Comparison of ENCODE assay signal across 19 mouse cellular contexts in genomic region chr8:122764790-122765474, GRCm38 (mm10). TPM values are rescaled to one million over a fixed set of nuclear protein-coding genes. Genes with fewer than 3 reads are reported as not detected.
DNase-seq lines count a peak whose midpoint lies in the region; ATAC-seq lines count a peak whose summit lies in the region.
"Had no signal": no experiment of that assay in that cellular context is flagged by ENCODE, and none has a peak within 500 bp of the region (broad histone marks: within the 10 kb centered on the region; RNA-seq: fewer than 3 reads in every experiment).

No protein-coding gene starts in this region.

- intact Hi-C loops in left cerebral cortex, postnatal 36 days (cut with DNase I): no loop called here

- 0 out of 2 replicates have a peak, but pooled peaks have one; percentile 14 for ATAC-seq in granulocyte monocyte progenitor cell, adult 5-6 weeks (replicated peaks; ENCODE audit: poor library complexity, severe bottlenecking)
- ATAC-seq in megakaryocyte-erythroid progenitor cell, adult 5-6 weeks (replicated peaks; ENCODE audit: low FRiP score, low TSS enrichment, poor library complexity, severe bottlenecking): peak; percentile 16
- ATAC-seq: forebrain, embryonic 16.5 days; hindbrain, postnatal 0 days; intestine, embryonic 16.5 days had no signal

- DNase-seq in adrenal gland, adult 2 months: peak; percentile 27
- DNase-seq in adrenal gland, postnatal 25 days: no peak
- peak; percentile 47 for DNase-seq in thymus, postnatal 0 days (ENCODE audit: low spot score)
- DNase-seq in thymus, postnatal 25 days: no peak
- no peak for DNase-seq in gastrocnemius, postnatal 4 days (ENCODE audit: low spot score in 2 of 2)
- DNase-seq in left cerebral cortex, postnatal 36 days (ENCODE audit: low spot score in 2 of 2): no peak
- DNase-seq: cerebellum, adult 11 months; cerebellum, adult 8-10 months; cerebellum, postnatal 14 days; gastrocnemius, postnatal 14 days; heart, adult 18-20 months; heart, postnatal 10 days; heart, postnatal 4 days; kidney, adult 8-10 months had no signal

RNA-seq across cellular contexts. Expression of gene Acsf3, which starts 10.4 kb away (rescaled TPM):
- total RNA-seq in adrenal gland, adult 2 months (2021): 10 to 100 TPM; 40.4 to 42.3 TPM
- polyA plus RNA-seq in adrenal gland, adult 2 months (2012; rRNA removed): 44.4 and 45.8 TPM in 2 replicates
- 36.6 and 40.9 TPM in 2 replicates for total RNA-seq in adrenal gland, postnatal 25 days (2021)
- 13.8 and 14.0 TPM in 2 replicates for polyA plus RNA-seq in thymus, postnatal 0 days (2015; fragmentation: Nextera tagmentation; extraction: Ambion mirVana)
- 5.0 and 20.5 TPM in 2 replicates for total RNA-seq in granulocyte monocyte progenitor cell, adult 5-6 weeks (2014; fragmentation: Nextera tagmentation)
- 8.1 and 12.0 TPM in 2 replicates for total RNA-seq in granulocyte monocyte progenitor cell, adult 5-6 weeks (2017)
- 9.8 and 14.7 TPM in 2 replicates for total RNA-seq in megakaryocyte-erythroid progenitor cell, adult 5-6 weeks (2014; fragmentation: Nextera tagmentation)
- 5.8 and 9.5 TPM in 2 replicates for total RNA-seq in megakaryocyte-erythroid progenitor cell, adult 5-6 weeks (2017)
- total RNA-seq in gastrocnemius, postnatal 4 days (2021): 10 to 100 TPM; 15.4 to 18.8 TPM
- total RNA-seq in left cerebral cortex, postnatal 36 days (2021): 10 to 100 TPM; 20.5 to 23.9 TPM

Comparison
In these comparisons a context has a peak if more than half of its experiments do, and no peak if none do; other contexts are left out.
1. DNase-seq: peak in adrenal gland, adult 2 months (single experiment) and thymus, postnatal 0 days (single experiment); none in adrenal gland, postnatal 25 days (single experiment), thymus, postnatal 25 days (single experiment), gastrocnemius, postnatal 4 days (0 of 2) and left cerebral cortex, postnatal 36 days (0 of 2).